Mouse (Mus musculus): ENCODE data around the gene Olfr307. TPM values are rescaled to one million over a fixed set of nuclear protein-coding genes. Genes with fewer than 3 reads are reported as not detected.
"Not testable (repeated sequence)": the region's sequence is repeated elsewhere in the genome, so short reads cannot be mapped to it uniquely, and the experiment has no call there.

Gene Olfr307
- polyA plus RNA-seq (2014; fragmentation: Nextera tagmentation; extraction: Ambion mirVana), result not detected in 2 replicates

DNA sequence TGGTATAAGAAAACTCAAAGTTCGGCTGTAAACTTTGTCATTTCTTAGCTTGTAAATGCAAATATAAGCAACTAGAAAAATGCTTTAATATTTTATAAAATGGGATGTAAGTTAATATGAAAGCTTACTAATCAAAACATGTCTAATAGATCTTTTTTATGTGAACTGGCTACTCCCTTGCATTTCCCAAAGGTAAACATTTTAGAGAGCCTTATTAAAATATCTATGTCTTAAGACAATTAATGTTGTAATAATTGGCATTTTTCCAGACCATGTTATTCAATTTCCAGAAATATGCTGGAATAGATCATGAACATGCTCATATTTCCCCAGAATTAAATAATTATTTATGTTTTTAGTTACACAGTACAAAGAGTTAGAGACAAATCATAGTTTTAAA, at the start of gene Olfr307:
Gene Olfr307 (minus strand): TSS at position 101 of the 400 bp plus-strand sequence.
- H3K9me3 ChIP-seq (ENCODE audit: control insufficient read depth, low read length), result no peaks in the 10 kb centered on the region
- WGBS, result 80% methylated on average over 1 of the region's 1 CpGs

DNA sequence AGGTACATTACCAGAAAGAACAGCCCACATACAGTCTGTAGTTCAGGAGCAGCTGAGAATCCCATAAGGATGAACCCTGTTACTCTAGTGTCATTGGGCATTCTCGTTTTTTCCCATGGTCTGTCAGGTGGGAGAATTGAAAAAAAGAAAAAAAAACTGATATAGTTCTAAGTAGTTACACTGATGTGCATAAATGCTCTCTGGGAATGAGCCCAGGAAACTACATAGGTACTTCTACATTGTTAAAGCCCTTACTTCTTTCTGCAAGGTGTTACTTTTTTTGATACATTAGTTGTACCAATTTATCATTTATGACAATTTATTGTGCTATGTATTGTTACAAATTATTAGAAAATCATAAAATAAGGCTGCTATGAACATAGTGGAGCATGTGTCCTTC, 49.2 kb upstream of the Olfr307 start, which contains the start of gene Olfr304:
Gene Olfr304 (minus strand): TSS at position 101 of the 400 bp plus-strand sequence.
- WGBS, result 82% methylated on average over 1 of the region's 1 CpGs

More for the DNA sequence above, at the start of gene Olfr307:
- Histone ChIP-seq H3K4me1 (ENCODE audit: control insufficient read depth, insufficient read depth, low read length) (no peaks in the 10 kb centered on the region), H3K4me2 (ENCODE audit: low read depth, low read length) (no peak within 1 kb of the TSS), H3K27me3 (ENCODE audit: control insufficient read depth, insufficient read depth, low read length) (no peaks in the 10 kb centered on the region), H3K27ac (ENCODE audit: low read depth, low read length) (no peak within 1 kb of the TSS), H3K9ac (replicated peaks; ENCODE audit: low read depth, low read length) (no peak within 1 kb of the TSS), H3K4me3 (ENCODE audit: low read depth, low read length) (no peak within 1 kb of the TSS), H3K36me3 (ENCODE audit: control insufficient read depth, insufficient read depth, low read length) (no peaks in the 10 kb centered on the region)
- no peak for ATAC-seq (ENCODE audit: low read depth)

DNA sequence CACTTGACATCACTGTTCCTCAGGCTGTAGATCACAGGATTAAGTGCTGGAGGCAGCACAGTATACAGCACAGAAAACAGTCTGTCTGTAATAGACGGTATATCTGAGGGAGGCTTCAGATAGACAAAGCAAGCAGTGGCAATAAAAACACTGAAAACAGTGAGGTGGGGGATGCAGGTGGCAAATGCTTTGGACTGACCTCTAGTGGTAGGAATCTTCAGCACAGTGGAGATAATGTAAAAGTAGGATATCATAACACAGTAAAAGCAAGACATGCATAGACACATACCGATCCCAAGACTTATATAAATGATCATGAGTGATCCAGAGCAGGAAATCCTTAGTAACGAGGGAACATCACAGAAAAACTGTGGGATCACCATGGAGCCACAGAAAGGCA, 48.4 kb upstream of the Olfr307 start:
- no peak for ATAC-seq (ENCODE audit: low read depth)
- 73% methylated on average over 3 of the region's 3 CpGs for WGBS

More for the DNA sequence above, 49.2 kb upstream of the Olfr307 start, which contains the start of gene Olfr304:
- ATAC-seq (ENCODE audit: low read depth), result no peak
- H3K9ac ChIP-seq (replicated peaks; ENCODE audit: low read depth, low read length), result no peak within 1 kb of the TSS
- no peaks in the 10 kb centered on the region for H3K36me3 ChIP-seq (ENCODE audit: control insufficient read depth, insufficient read depth, low read length)
- H3K4me1 ChIP-seq (ENCODE audit: control insufficient read depth, insufficient read depth, low read length), result no peaks in the 10 kb centered on the region
- H3K9me3 ChIP-seq (ENCODE audit: control insufficient read depth, low read length), result no peaks in the 10 kb centered on the region
- no peak within 1 kb of the TSS for H3K4me2 ChIP-seq (ENCODE audit: low read depth, low read length)
- no peak within 1 kb of the TSS for H3K4me3 ChIP-seq (ENCODE audit: low read depth, low read length)
- H3K27ac ChIP-seq (ENCODE audit: low read depth, low read length), result no peak within 1 kb of the TSS
- no peaks in the 10 kb centered on the region for H3K27me3 ChIP-seq (ENCODE audit: control insufficient read depth, insufficient read depth, low read length)

DNA sequence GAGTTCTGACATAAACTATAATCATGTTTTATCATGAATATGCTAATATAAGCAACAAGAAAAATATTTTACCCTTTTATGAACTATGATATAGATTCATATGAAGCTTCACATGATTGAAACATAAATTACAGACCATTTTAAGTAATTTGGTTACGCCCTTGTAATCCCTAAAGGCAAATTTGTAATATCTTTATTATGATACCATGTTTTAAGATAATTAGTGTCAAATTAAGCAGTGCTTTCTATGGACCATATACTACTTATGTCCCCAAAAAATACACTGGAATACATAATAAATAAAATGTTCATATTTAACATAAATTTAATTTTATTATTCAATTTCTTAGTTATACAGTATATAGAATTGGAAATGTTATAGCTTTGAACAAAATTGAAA, 29.4 kb upstream of the Olfr307 start, which contains the start of gene Olfr305:
Gene Olfr305 (minus strand): TSS at position 101 of the 400 bp plus-strand sequence.
- no peak within 1 kb of the TSS for H3K9ac ChIP-seq (replicated peaks; ENCODE audit: low read depth, low read length)
- no peak within 1 kb of the TSS for H3K4me2 ChIP-seq (ENCODE audit: low read depth, low read length)
- no peak within 1 kb of the TSS for H3K4me3 ChIP-seq (ENCODE audit: low read depth, low read length)
- no peaks in the 10 kb centered on the region for H3K36me3 ChIP-seq (ENCODE audit: control insufficient read depth, insufficient read depth, low read length)
- H3K27ac ChIP-seq (ENCODE audit: low read depth, low read length), result no peak within 1 kb of the TSS
- WGBS, result 79% methylated on average over 1 of the region's 1 CpGs
- ATAC-seq (ENCODE audit: low read depth), result no peak
- no peaks in the 10 kb centered on the region for H3K27me3 ChIP-seq (ENCODE audit: control insufficient read depth, insufficient read depth, low read length)
- H3K4me1 ChIP-seq (ENCODE audit: control insufficient read depth, insufficient read depth, low read length), result no peaks in the 10 kb centered on the region
- H3K9me3 ChIP-seq (ENCODE audit: control insufficient read depth, low read length), result no peaks in the 10 kb centered on the region

More for the DNA sequence above, 48.4 kb upstream of the Olfr307 start:
- Histone ChIP-seq H3K4me2 (ENCODE audit: low read depth, low read length) (no peak overlapping the region), H3K27ac (ENCODE audit: low read depth, low read length) (no peak overlapping the region), H3K36me3 (ENCODE audit: control insufficient read depth, insufficient read depth, low read length) (no peaks in the 10 kb centered on the region), H3K4me1 (ENCODE audit: control insufficient read depth, insufficient read depth, low read length) (no peaks in the 10 kb centered on the region), H3K4me3 (ENCODE audit: low read depth, low read length) (no peak overlapping the region), H3K9me3 (ENCODE audit: control insufficient read depth, low read length) (no peaks in the 10 kb centered on the region), H3K27me3 (ENCODE audit: control insufficient read depth, insufficient read depth, low read length) (no peaks in the 10 kb centered on the region), H3K9ac (replicated peaks; ENCODE audit: low read depth, low read length) (no peak overlapping the region)

DNA sequence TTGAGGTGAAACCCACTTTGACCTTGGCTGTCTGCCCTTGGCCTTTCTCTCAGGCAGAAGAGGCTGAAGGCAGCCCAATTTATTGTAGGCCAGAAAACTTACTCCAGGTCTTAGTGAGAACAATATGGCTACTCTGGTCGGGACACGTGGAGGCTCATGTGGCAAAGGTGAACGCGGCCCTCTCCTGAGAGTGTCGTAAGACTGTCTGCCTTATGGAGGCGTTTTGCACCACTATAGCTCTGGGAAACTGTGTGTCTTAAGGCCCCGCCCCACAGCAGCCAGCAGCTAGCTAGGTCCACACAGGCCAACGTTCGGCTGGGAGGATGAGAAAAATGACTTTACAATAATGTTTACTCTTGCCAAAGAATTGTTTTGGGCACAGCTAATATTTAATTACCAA, 8.9 kb upstream of the Olfr307 start:
- not testable (repeated sequence) for H3K4me3 ChIP-seq (ENCODE audit: low read depth, low read length); H3K27me3 ChIP-seq (ENCODE audit: control insufficient read depth, insufficient read depth, low read length); H3K4me1 ChIP-seq (ENCODE audit: control insufficient read depth, insufficient read depth, low read length); H3K27ac ChIP-seq (ENCODE audit: low read depth, low read length); H3K9ac ChIP-seq (replicated peaks; ENCODE audit: low read depth, low read length); H3K36me3 ChIP-seq (ENCODE audit: control insufficient read depth, insufficient read depth, low read length); H3K9me3 ChIP-seq (ENCODE audit: control insufficient read depth, low read length); H3K4me2 ChIP-seq (ENCODE audit: low read depth, low read length); ATAC-seq (ENCODE audit: low read depth)
- WGBS, result 90% methylated on average over 9 of the region's 9 CpGs

DNA sequence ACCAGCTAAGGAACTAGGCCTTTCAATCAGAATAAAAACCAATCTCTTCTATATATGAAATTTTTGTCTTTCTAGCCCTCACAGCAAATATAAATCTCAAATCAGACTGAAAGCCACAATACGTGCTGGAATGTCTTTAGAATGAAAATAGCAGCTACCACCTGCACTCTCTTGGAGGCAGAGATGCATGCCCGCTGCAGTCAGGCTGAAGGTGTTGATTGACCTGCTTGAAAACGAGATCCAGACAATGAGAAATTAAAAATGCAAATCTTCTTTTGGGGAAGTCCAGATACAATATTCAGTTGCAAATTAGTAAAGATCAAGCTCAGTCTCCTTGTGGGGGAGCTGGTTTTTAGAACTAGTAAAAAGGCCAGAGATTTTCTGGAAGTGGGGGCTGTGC, 6.9 kb upstream of the Olfr307 start:
- Histone ChIP-seq H3K9ac (replicated peaks; ENCODE audit: low read depth, low read length) (no peak overlapping the region), H3K4me1 (ENCODE audit: control insufficient read depth, insufficient read depth, low read length) (no peaks in the 10 kb centered on the region), H3K4me3 (ENCODE audit: low read depth, low read length) (no peak overlapping the region), H3K27ac (ENCODE audit: low read depth, low read length) (no peak overlapping the region), H3K36me3 (ENCODE audit: control insufficient read depth, insufficient read depth, low read length) (no peaks in the 10 kb centered on the region), H3K4me2 (ENCODE audit: low read depth, low read length) (no peak overlapping the region), H3K27me3 (ENCODE audit: control insufficient read depth, insufficient read depth, low read length) (no peaks in the 10 kb centered on the region), H3K9me3 (ENCODE audit: control insufficient read depth, low read length) (no peaks in the 10 kb centered on the region)
- ATAC-seq (ENCODE audit: low read depth), result no peak
- 79% methylated on average over 3 of the region's 3 CpGs for WGBS

GRCm38 (mm10) chr7:86342881-86343565, 5.6 kb upstream of the Olfr307 start:
- H3K4me3 ChIP-seq (ENCODE audit: low read depth, low read length), result no peak overlapping the region
- no peak for ATAC-seq (ENCODE audit: low read depth)
- no peaks in the 10 kb centered on the region for H3K9me3 ChIP-seq (ENCODE audit: control insufficient read depth, low read length)
- H3K27ac ChIP-seq (ENCODE audit: low read depth, low read length), result no peak overlapping the region
- no peak overlapping the region for H3K4me2 ChIP-seq (ENCODE audit: low read depth, low read length)
- WGBS, result 79% methylated on average over 14 of the region's 14 CpGs
- H3K4me1 ChIP-seq (ENCODE audit: control insufficient read depth, insufficient read depth, low read length), result no peaks in the 10 kb centered on the region
- no peak overlapping the region for H3K9ac ChIP-seq (replicated peaks; ENCODE audit: low read depth, low read length)
- H3K36me3 ChIP-seq (ENCODE audit: control insufficient read depth, insufficient read depth, low read length), result no peaks in the 10 kb centered on the region
- no peaks in the 10 kb centered on the region for H3K27me3 ChIP-seq (ENCODE audit: control insufficient read depth, insufficient read depth, low read length)

DNA sequence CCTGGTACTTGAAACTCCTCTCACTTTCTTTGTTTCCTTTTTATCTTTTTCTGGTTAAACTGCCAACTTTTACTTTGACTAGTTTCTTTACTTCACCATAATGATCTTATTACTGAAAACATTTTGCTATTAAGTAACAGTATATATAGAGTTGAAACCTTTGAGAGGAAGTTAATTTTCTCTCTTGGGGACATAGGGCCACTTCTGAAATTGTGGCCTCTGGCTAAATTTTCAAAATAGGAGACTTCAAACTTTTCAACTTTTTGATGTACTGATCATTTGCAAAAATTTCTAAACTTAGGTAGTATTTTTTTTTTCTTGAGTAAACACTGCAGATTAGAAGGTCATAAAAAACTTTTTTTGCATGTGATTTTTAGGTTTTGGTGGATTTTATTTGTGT, 11.9 kb downstream of the Olfr307 start, which contains the start of gene Olfr308:
Gene Olfr308 (minus strand): TSS at position 101 of the 400 bp plus-strand sequence.
- Histone ChIP-seq H3K9ac (replicated peaks; ENCODE audit: low read depth, low read length) (no peak within 1 kb of the TSS), H3K4me1 (ENCODE audit: control insufficient read depth, insufficient read depth, low read length) (no peaks in the 10 kb centered on the region), H3K4me2 (ENCODE audit: low read depth, low read length) (no peak within 1 kb of the TSS), H3K36me3 (ENCODE audit: control insufficient read depth, insufficient read depth, low read length) (no peaks in the 10 kb centered on the region), H3K4me3 (ENCODE audit: low read depth, low read length) (no peak within 1 kb of the TSS), H3K27ac (ENCODE audit: low read depth, low read length) (no peak within 1 kb of the TSS), H3K9me3 (ENCODE audit: control insufficient read depth, low read length) (no peaks in the 10 kb centered on the region), H3K27me3 (ENCODE audit: control insufficient read depth, insufficient read depth, low read length) (no peaks in the 10 kb centered on the region)
- ATAC-seq (ENCODE audit: low read depth), result no peak

DNA sequence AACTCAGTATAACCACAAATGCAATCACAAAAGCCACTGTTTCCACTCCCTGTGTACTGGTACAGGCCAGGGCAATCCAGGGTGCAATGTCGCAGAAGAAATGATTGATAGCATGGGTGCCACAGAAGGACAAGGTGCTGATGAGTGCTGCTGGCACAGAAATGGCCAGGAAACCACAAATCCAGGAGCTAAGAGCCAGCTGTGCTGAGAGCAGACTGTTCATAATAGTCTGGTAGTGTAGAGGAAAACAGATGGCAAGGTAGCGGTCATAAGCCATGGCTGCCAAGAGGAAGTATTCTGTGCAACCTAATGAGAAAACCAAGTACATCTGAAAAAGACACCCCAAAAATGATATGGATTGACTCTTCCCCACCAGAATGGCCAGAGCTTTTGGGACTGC, 16.1 kb downstream of the Olfr307 start:
- ATAC-seq (ENCODE audit: low read depth), result no peak
- WGBS, result 86% methylated on average over 2 of the region's 2 CpGs
- H3K9me3 ChIP-seq (ENCODE audit: control insufficient read depth, low read length), result no peaks in the 10 kb centered on the region

More for the DNA sequence above, 16.1 kb downstream of the Olfr307 start:
- no peak overlapping the region for H3K9ac ChIP-seq (replicated peaks; ENCODE audit: low read depth, low read length)
- no peaks in the 10 kb centered on the region for H3K27me3 ChIP-seq (ENCODE audit: control insufficient read depth, insufficient read depth, low read length)
- no peak overlapping the region for H3K4me2 ChIP-seq (ENCODE audit: low read depth, low read length)
- no peaks in the 10 kb centered on the region for H3K4me1 ChIP-seq (ENCODE audit: control insufficient read depth, insufficient read depth, low read length)
- H3K4me3 ChIP-seq (ENCODE audit: low read depth, low read length), result no peak overlapping the region
- no peaks in the 10 kb centered on the region for H3K36me3 ChIP-seq (ENCODE audit: control insufficient read depth, insufficient read depth, low read length)
- no peak overlapping the region for H3K27ac ChIP-seq (ENCODE audit: low read depth, low read length)

Data from neural tube, embryonic 14.5 days (tissue).